Comparison of ENCODE assay signal across 13 mouse cellular contexts in genomic region chr19:23003861-23004260, GRCm38 (mm10).
A peak's percentile ranks its signal among the peaks of the same experiment; 100 is the strongest.
DNase-seq lines count a peak whose midpoint lies in the region; ATAC-seq lines count a peak whose summit lies in the region.
"Had no signal": no experiment of that assay in that cellular context is flagged by ENCODE, and none has a peak within 500 bp of the region (broad histone marks: within the 10 kb centered on the region; RNA-seq: fewer than 3 reads in every experiment).

No protein-coding gene starts in this region.

- H3K9me3 ChIP-seq in forebrain, embryonic 14.5 days (replicated peaks; ENCODE audit: control insufficient read depth, low read length) = no peaks in the 10 kb centered on the region
- no peaks in the 10 kb centered on the region for H3K9me3 ChIP-seq in forebrain, embryonic 13.5 days (replicated peaks)
- H3K9me3 ChIP-seq in midbrain, embryonic 14.5 days (ENCODE audit: control insufficient read depth, low read length) = no peaks in the 10 kb centered on the region
- H3K9me3 ChIP-seq in midbrain, embryonic 13.5 days = no peaks in the 10 kb centered on the region

- ATAC-seq in forebrain, embryonic 14.5 days = no peak
- no peak for ATAC-seq in forebrain, embryonic 13.5 days
- ATAC-seq in midbrain, embryonic 14.5 days (ENCODE audit: low FRiP score, low TSS enrichment) = no peak
- ATAC-seq in midbrain, embryonic 13.5 days = no peak

- H3K27me3 ChIP-seq in forebrain, embryonic 14.5 days (replicated peaks; ENCODE audit: control insufficient read depth, insufficient read depth, low read length) = no peaks in the 10 kb centered on the region
- no peaks in the 10 kb centered on the region for H3K27me3 ChIP-seq in forebrain, embryonic 13.5 days
- no peaks in the 10 kb centered on the region for H3K27me3 ChIP-seq in midbrain, embryonic 14.5 days (ENCODE audit: control insufficient read depth, insufficient read depth, low read length)
- H3K27me3 ChIP-seq in midbrain, embryonic 13.5 days = no peaks in the 10 kb centered on the region

- WGBS in forebrain, embryonic 14.5 days = 55% methylated on average over 8 of the region's 8 CpGs
- WGBS in forebrain, embryonic 13.5 days = 51% methylated on average over 8 of the region's 8 CpGs
- 62% methylated on average over 8 of the region's 8 CpGs for WGBS in midbrain, embryonic 14.5 days
- WGBS in midbrain, embryonic 13.5 days = 62% methylated on average over 8 of the region's 8 CpGs

- H3K4me3 ChIP-seq in forebrain, embryonic 14.5 days (ENCODE audit: low read depth, low read length) = no peak overlapping the region
- H3K4me3 ChIP-seq in forebrain, embryonic 13.5 days = no peak overlapping the region
- no peak overlapping the region for H3K4me3 ChIP-seq in midbrain, embryonic 14.5 days (replicated peaks; ENCODE audit: low read depth, low read length)
- no peak overlapping the region for H3K4me3 ChIP-seq in midbrain, embryonic 13.5 days (replicated peaks)
- H3K4me3 ChIP-seq: erythroblast, embryonic 14.5 days; gastrocnemius, adult 2 months had no signal

- no peaks in the 10 kb centered on the region for H3K36me3 ChIP-seq in forebrain, embryonic 14.5 days (ENCODE audit: control insufficient read depth, insufficient read depth, low read length)
- no peaks in the 10 kb centered on the region for H3K36me3 ChIP-seq in forebrain, embryonic 13.5 days (ENCODE audit: poor library complexity, severe bottlenecking)
- H3K36me3 ChIP-seq in midbrain, embryonic 14.5 days (ENCODE audit: control insufficient read depth, insufficient read depth, low read length) = no peaks in the 10 kb centered on the region
- H3K36me3 ChIP-seq in midbrain, embryonic 13.5 days = no peaks in the 10 kb centered on the region

- no peak overlapping the region for H3K4me2 ChIP-seq in forebrain, embryonic 14.5 days (ENCODE audit: low read length)
- H3K4me2 ChIP-seq in forebrain, embryonic 13.5 days = no peak overlapping the region
- H3K4me2 ChIP-seq in midbrain, embryonic 14.5 days (ENCODE audit: low read length) = no peak overlapping the region
- H3K4me2 ChIP-seq in midbrain, embryonic 13.5 days (replicated peaks) = no peak overlapping the region
- H3K4me2 ChIP-seq: heart, embryonic 11.5 days had no signal

- no peak overlapping the region; the same call in 1 of the 2 replicates for H3K27ac ChIP-seq in forebrain, embryonic 14.5 days (ENCODE audit: low read depth, low read length)
- H3K27ac ChIP-seq in forebrain, embryonic 13.5 days = no peak overlapping the region; the same call in 1 of the 2 replicates
- no peak overlapping the region for H3K27ac ChIP-seq in midbrain, embryonic 14.5 days (replicated peaks; ENCODE audit: low read depth, low read length)
- no peak overlapping the region for H3K27ac ChIP-seq in midbrain, embryonic 13.5 days
- H3K27ac ChIP-seq: gastrocnemius, adult 2 months had no signal

- H3K9ac ChIP-seq in forebrain, embryonic 14.5 days (ENCODE audit: low read length) = no peak overlapping the region
- H3K9ac ChIP-seq in forebrain, embryonic 13.5 days = no peak overlapping the region
- H3K9ac ChIP-seq in midbrain, embryonic 14.5 days (replicated peaks; ENCODE audit: low read length) = no peak overlapping the region
- H3K9ac ChIP-seq in midbrain, embryonic 13.5 days (replicated peaks) = no peak overlapping the region

- intact Hi-C loops in left cerebral cortex, postnatal 25 days (cut with DNase I) = loop anchor here (5.0 kb wide), 1 partner anchor 87 kb away; no protein-coding TSS in a partner anchor

- H3K4me1 ChIP-seq in forebrain, embryonic 14.5 days (ENCODE audit: control insufficient read depth, insufficient read depth, low read length) = no peaks in the 10 kb centered on the region
- peaks cover 3% of the 10 kb centered on the region; the same call in 1 of the 2 replicates for H3K4me1 ChIP-seq in forebrain, embryonic 13.5 days
- H3K4me1 ChIP-seq in midbrain, embryonic 14.5 days (ENCODE audit: control insufficient read depth, insufficient read depth, low read length) = no peaks in the 10 kb centered on the region
- no peaks in the 10 kb centered on the region for H3K4me1 ChIP-seq in midbrain, embryonic 13.5 days (replicated peaks)

- DNase-seq in forebrain, embryonic 14.5 days (ENCODE audit: low spot score) = peak; percentile 8
- peak; percentile 40 for DNase-seq in midbrain, embryonic 14.5 days
- peak; percentile 51 to 77 for DNase-seq in layer of hippocampus, adult 18-20 months (ENCODE audit: low spot score in 2 of 2)
- peak; percentile 47 to 65 for DNase-seq in left cerebral cortex, postnatal 25 days (ENCODE audit: low spot score in 2 of 2)
- no peak for DNase-seq in cerebellum, postnatal 36 days
- DNase-seq in urinary bladder, postnatal 10 days (ENCODE audit: low spot score) = no peak
- DNase-seq: cerebellum, adult 11-12 months; gastrocnemius, adult 2 months; lung, adult 18-20 months had no signal

Comparison
In these comparisons a context has a peak if more than half of its experiments do, and no peak if none do; other contexts are left out.
1. DNase-seq: peak in forebrain, embryonic 14.5 days (single experiment), midbrain, embryonic 14.5 days (single experiment), layer of hippocampus, adult 18-20 months (2 of 2) and left cerebral cortex, postnatal 25 days (2 of 2); none in cerebellum, postnatal 36 days (0 of 2) and urinary bladder, postnatal 10 days (single experiment).